Comparison of ENCODE assay signal across 8 mouse cellular contexts in genomic region chr6:90606538-90606937, GRCm38 (mm10). TPM values are rescaled to one million over a fixed set of nuclear protein-coding genes. Genes with fewer than 3 reads are reported as not detected.
DNase-seq lines count a peak whose midpoint lies in the region; ATAC-seq and TF ChIP-seq lines count a peak whose summit lies in the region.

No protein-coding gene starts in this region.

- no peak for TF ChIP-seq EP300 in ES-Bruce4 (IDR thresholded peaks at IDR 0.05; ENCODE audit: insufficient read depth, low read depth, low read length)
- no peak for TF ChIP-seq EP300 in lung, postnatal 0 days (IDR thresholded peaks at IDR 0.05)

- no peak for ATAC-seq in forebrain, embryonic 12.5 days (ENCODE audit: low FRiP score)
- no peak for ATAC-seq in lung, postnatal 0 days

- peak; percentile 73 for DNase-seq in forebrain, embryonic 10.5 days (ENCODE audit: extremely low spot score, low spot score)
- peak; percentile 65 for DNase-seq in cerebellum, adult 11-12 months
- DNase-seq in gastrocnemius, postnatal 10 days = peak; percentile 56
- DNase-seq in kidney, postnatal 4 days = peak; percentile 77 to 84
- DNase-seq in lung, postnatal 0 days (ENCODE audit: low spot score) = peak; percentile 64
- peak; percentile 74 for DNase-seq in spleen, adult 12 weeks (ENCODE audit: low spot score)

- H3K4me3 ChIP-seq in forebrain, embryonic 10.5 days = no peak overlapping the region
- no peak overlapping the region for H3K4me3 ChIP-seq in forebrain, embryonic 12.5 days (replicated peaks)
- no peak overlapping the region for H3K4me3 ChIP-seq in ES-Bruce4 (ENCODE audit: low read depth, low read length)
- H3K4me3 ChIP-seq in lung, postnatal 0 days (ENCODE audit: low read depth, low read length) = no peak overlapping the region

- TF ChIP-seq POLR2A in ES-Bruce4 (IDR thresholded peaks at IDR 0.05; ENCODE audit: insufficient read depth, low read length) = no peak

- 25% methylated on average over 7 of the region's 7 CpGs for WGBS in forebrain, embryonic 10.5 days
- 25% methylated on average over 7 of the region's 7 CpGs for WGBS in forebrain, embryonic 12.5 days
- WGBS in lung, postnatal 0 days = 29% methylated on average over 7 of the region's 7 CpGs

- H3K4me2 ChIP-seq in forebrain, embryonic 12.5 days = no peak overlapping the region
- 0 out of 2 replicates have a peak overlapping the region, but pooled peaks have one; percentile 8 for H3K4me2 ChIP-seq in lung, postnatal 0 days (replicated peaks; ENCODE audit: low read depth, low read length)

- H3K36me3 ChIP-seq in forebrain, embryonic 10.5 days (replicated peaks) = no peaks in the 10 kb centered on the region
- no peaks in the 10 kb centered on the region for H3K36me3 ChIP-seq in forebrain, embryonic 12.5 days (replicated peaks)
- no peaks in the 10 kb centered on the region for H3K36me3 ChIP-seq in ES-Bruce4 (ENCODE audit: control insufficient read depth, insufficient read depth, low read length, poor library complexity, severe bottlenecking)
- H3K36me3 ChIP-seq in lung, postnatal 0 days (ENCODE audit: insufficient read depth, low read length) = no peaks in the 10 kb centered on the region

- peaks cover 30% of the 10 kb centered on the region for H3K4me1 ChIP-seq in forebrain, embryonic 10.5 days
- peaks cover 12% of the 10 kb centered on the region for H3K4me1 ChIP-seq in forebrain, embryonic 12.5 days
- no peaks in the 10 kb centered on the region for H3K4me1 ChIP-seq in ES-Bruce4 (ENCODE audit: control insufficient read depth, insufficient read depth, low read length)
- no peaks in the 10 kb centered on the region; the same call in 1 of the 2 replicates for H3K4me1 ChIP-seq in lung, postnatal 0 days (ENCODE audit: insufficient read depth, low read depth, low read length)

- H3K27ac ChIP-seq in forebrain, embryonic 10.5 days = no peak overlapping the region
- H3K27ac ChIP-seq in forebrain, embryonic 12.5 days = no peak overlapping the region
- no peak overlapping the region for H3K27ac ChIP-seq in ES-Bruce4 (ENCODE audit: insufficient read depth, low read length)
- no peak overlapping the region for H3K27ac ChIP-seq in lung, postnatal 0 days (ENCODE audit: low read length)

- no peak overlapping the region for H3K9ac ChIP-seq in forebrain, embryonic 12.5 days
- H3K9ac ChIP-seq in ES-Bruce4 (ENCODE audit: low read depth, poor library complexity, severe bottlenecking) = no peak overlapping the region
- no peak overlapping the region for H3K9ac ChIP-seq in lung, postnatal 0 days (replicated peaks; ENCODE audit: low read depth)

- TF ChIP-seq CTCF in ES-Bruce4 (IDR thresholded peaks at IDR 0.05; ENCODE audit: low read depth, low read length) = peak; percentile 95
- TF ChIP-seq CTCF in lung, postnatal 0 days (IDR thresholded peaks at IDR 0.05) = peak; percentile 93

- peaks cover 29% of the 10 kb centered on the region for H3K27me3 ChIP-seq in forebrain, embryonic 10.5 days (ENCODE audit: poor library complexity, severe bottlenecking)
- H3K27me3 ChIP-seq in forebrain, embryonic 12.5 days = peaks cover 13% of the 10 kb centered on the region
- no peaks in the 10 kb centered on the region for H3K27me3 ChIP-seq in ES-Bruce4 (ENCODE audit: control insufficient read depth, insufficient read depth, low read length, poor library complexity, severe bottlenecking)
- H3K27me3 ChIP-seq in lung, postnatal 0 days (replicated peaks; ENCODE audit: insufficient read depth, low read length) = no peaks in the 10 kb centered on the region

- H3K9me3 ChIP-seq in forebrain, embryonic 10.5 days = no peaks in the 10 kb centered on the region
- H3K9me3 ChIP-seq in forebrain, embryonic 12.5 days = no peaks in the 10 kb centered on the region
- H3K9me3 ChIP-seq in ES-Bruce4 (replicated peaks; ENCODE audit: control insufficient read depth, insufficient read depth, low read length, poor library complexity, severe bottlenecking) = no peaks in the 10 kb centered on the region
- no peaks in the 10 kb centered on the region for H3K9me3 ChIP-seq in lung, postnatal 0 days (ENCODE audit: low read length)

RNA-seq across cellular contexts. Expression of gene Slc41a3, which starts 2.0 kb away (rescaled TPM):
- polyA plus RNA-seq in forebrain, embryonic 10.5 days (2016; fragmentation: Nextera tagmentation; extraction: Ambion mirVana) = 1.4 and 2.3 TPM in 2 replicates
- polyA plus RNA-seq in forebrain, embryonic 12.5 days (2016; fragmentation: Nextera tagmentation; extraction: Ambion mirVana) = 2.0 and 2.1 TPM in 2 replicates
- 1.8 and 2.2 TPM in 2 replicates for polyA plus RNA-seq in ES-Bruce4 (2011; ENCODE audit: insufficient read depth, insufficient read length, low read depth, missing spikeins)
- total RNA-seq in gastrocnemius, postnatal 10 days (2021) = 10 to 100 TPM; 52.9 to 60.3 TPM
- polyA plus RNA-seq in lung, postnatal 0 days (2015; fragmentation: Nextera tagmentation; extraction: Ambion mirVana) = 9.7 and 10.8 TPM in 2 replicates
